Mouse (Mus musculus) forebrain, embryonic 11.5 days (tissue): Measurements from ENCODE around the gene Serhl. TPM values are rescaled to one million over a fixed set of nuclear protein-coding genes. Genes with fewer than 3 reads are reported as not detected.

ENCODE experiments used
- ATAC-seq: fragments of 200-750 bp; cut with Nextera tagmentation; replicated peaks from 2 replicates; pipeline ENCODE4 v1.8.0; 2017; ENCODE audit warnings: moderate TSS enrichment; ENCODE audit not compliant: low FRiP score
- DNase-seq: peaks from one replicate; pipeline ENCODE4 v3.0.0-alpha.2; 2017; ENCODE audit warnings: low spot score
- H3K27ac ChIP-seq: fragments of 300-500 bp; sonication (generic); 2 replicates; pipeline ENCODE4 v1.5.1; 2014; ENCODE audit warnings: low read depth, low read length
- H3K27me3 ChIP-seq: fragments of 300-500 bp; sonication (generic); 2 replicates; pipeline ENCODE4 v1.6.1; 2014; ENCODE audit warnings: mild to moderate bottlenecking, low read length, mixed read lengths; ENCODE audit not compliant: control insufficient read depth, insufficient read depth
- H3K36me3 ChIP-seq: fragments of 300-500 bp; sonication (generic); 2 replicates; pipeline ENCODE4 v1.6.1; 2014; ENCODE audit warnings: mild to moderate bottlenecking, low read length, moderate library complexity, mixed read lengths; ENCODE audit not compliant: control insufficient read depth, insufficient read depth
- H3K4me1 ChIP-seq: fragments of 300-500 bp; sonication (generic); replicated peaks from 2 replicates; pipeline ENCODE4 v1.6.1; 2014; ENCODE audit warnings: low read length, mixed read lengths; ENCODE audit not compliant: control insufficient read depth, insufficient read depth
- H3K4me2 ChIP-seq: fragments of 300-500 bp; sonication (generic); 2 replicates; pipeline ENCODE4 v1.6.1; 2014; ENCODE audit warnings: low read depth, mild to moderate bottlenecking, low read length, moderate library complexity, mixed read lengths; ENCODE audit not compliant: severe bottlenecking
- H3K4me3 ChIP-seq: fragments of 300-500 bp; sonication (generic); 2 replicates; pipeline ENCODE4 v1.5.1; 2014; ENCODE audit warnings: low read depth, low read length
- H3K9ac ChIP-seq: fragments of 300-500 bp; sonication (generic); 2 replicates; pipeline ENCODE4 v1.6.1; 2014; ENCODE audit warnings: low read length
- H3K9me3 ChIP-seq: fragments of 300-500 bp; sonication (generic); 2 replicates; pipeline ENCODE4 v1.6.1; 2016; ENCODE audit warnings: low read length, mixed read lengths; ENCODE audit not compliant: control insufficient read depth
- WGBS: fragments of 180-500 bp; shearing (Covaris S2); extraction: QIAGEN DNeasy Blood & Tissue Kit; methylation state at CpG from one replicate; pipeline ENCODE4 v1.1.7; 2014; 5-methylcytosine and 5-hydroxymethylcytosine counted together
- polyA plus RNA-seq: library from polyadenylated mRNA; unstranded; fragments of >200 nt; fragmentation: Nextera tagmentation; extraction: Ambion mirVana; gene quantifications from 2 replicates; pipeline ENCODE4 v1.2.1, GENCODE M21; 2014

Gene Serhl
- polyA plus RNA-seq, 1 experiment from 2014 or later, result 46.0 TPM

GRCm38 (mm10) chr15:83145541-83145940 lies 56.2 kb downstream of the Serhl start:
- Histone ChIP-seq H3K27ac (no peak overlapping the region), H3K27me3 (no peaks in the 10 kb centered on the region), H3K9ac (no peak overlapping the region), H3K9me3 (no peaks in the 10 kb centered on the region), H3K4me3 (no peak overlapping the region), H3K4me2 (no peak overlapping the region), H3K36me3 (peaks cover 9% of the 10 kb centered on the region; the same call in 1 of the 2 replicates), H3K4me1 (peaks cover 11% of the 10 kb centered on the region)
- DNase-seq (no peak), ATAC-seq (no peak)
- WGBS, result 92% methylated on average over 6 of the region's 6 CpGs

GRCm38 (mm10) chr15:83148395-83148794 lies 59.1 kb downstream of the Serhl start:
- DNase-seq, result peak; percentile 61
- H3K9me3 ChIP-seq, result no peaks in the 10 kb centered on the region
- H3K27ac ChIP-seq, result peak overlapping the region; percentile 96; the same call in 1 of the 2 replicates
- H3K36me3 ChIP-seq, result peaks cover 9% of the 10 kb centered on the region; the same call in 1 of the 2 replicates
- H3K4me2 ChIP-seq, result peak overlapping the region; percentile 90
- H3K4me3 ChIP-seq, result peak overlapping the region; percentile 94
- no peaks in the 10 kb centered on the region for H3K27me3 ChIP-seq
- H3K4me1 ChIP-seq, result peaks cover 8% of the 10 kb centered on the region
- ATAC-seq, result no peak
- 6% methylated on average over 21 of the region's 21 CpGs for WGBS
- peak overlapping the region; percentile 96 for H3K9ac ChIP-seq

- H3K9me3 ChIP-seq, result no peaks in the 10 kb centered on the region
- peak overlapping the region; percentile 90 for H3K4me2 ChIP-seq
- peak overlapping the region; percentile 96 for H3K27ac ChIP-seq
- H3K4me3 ChIP-seq, result peak overlapping the region; percentile 94
- ATAC-seq, result peak; percentile 83
- H3K36me3 ChIP-seq, result peaks cover 9% of the 10 kb centered on the region; the same call in 1 of the 2 replicates
- WGBS, result under 1% methylated on average over 37 of the region's 41 CpGs
- H3K9ac ChIP-seq, result peak overlapping the region; percentile 96
- H3K4me1 ChIP-seq, result peaks cover 7% of the 10 kb centered on the region; the same call in 1 of the 2 replicates
- no peaks in the 10 kb centered on the region for H3K27me3 ChIP-seq
- no peak for DNase-seq
Measured at GRCm38 (mm10) chr15:83148801-83149195, 59.5 kb downstream of the Serhl start.

- Histone ChIP-seq H3K4me2 (peak within 1 kb of the TSS; percentile 90), H3K36me3 (peaks cover 9% of the 10 kb centered on the region; the same call in 1 of the 2 replicates), H3K4me3 (peak within 1 kb of the TSS; percentile 94), H3K9ac (peak within 1 kb of the TSS; percentile 96), H3K9me3 (no peaks in the 10 kb centered on the region), H3K4me1 (peaks cover 7% of the 10 kb centered on the region; the same call in 1 of the 2 replicates), H3K27ac (peak within 1 kb of the TSS; percentile 96), H3K27me3 (no peaks in the 10 kb centered on the region)
- WGBS, result under 1% methylated on average over 56 of the region's 56 CpGs
- ATAC-seq (peak; percentile 91), DNase-seq (peak; percentile 98)
Measured at GRCm38 (mm10) chr15:83149196-83150072, 60.1 kb downstream of the Serhl start, which contains the start of gene Poldip3. Gene Poldip3, minus strand, starts transcription at chr15:83149384.

GRCm38 (mm10) chr15:83150073-83150442 lies 60.8 kb downstream of the Serhl start:
- 28% methylated on average over 3 of the region's 3 CpGs for WGBS
- H3K9ac ChIP-seq, result no peak overlapping the region
- no peaks in the 10 kb centered on the region for H3K27me3 ChIP-seq
- H3K4me2 ChIP-seq, result peak overlapping the region; percentile 90
- ATAC-seq (peak; percentile 10; the same call in 1 of the 2 replicates), DNase-seq (no peak)
- no peaks in the 10 kb centered on the region for H3K9me3 ChIP-seq
- H3K36me3 ChIP-seq, result peaks cover 9% of the 10 kb centered on the region; the same call in 1 of the 2 replicates
- H3K27ac ChIP-seq, result peak overlapping the region; percentile 96
- peaks cover 7% of the 10 kb centered on the region; the same call in 1 of the 2 replicates for H3K4me1 ChIP-seq
- H3K4me3 ChIP-seq, result peak overlapping the region; percentile 94; the same call in 1 of the 2 replicates

GRCm38 (mm10) chr15:83150694-83151093 lies 61.4 kb downstream of the Serhl start:
- Histone ChIP-seq H3K27ac (no peak overlapping the region), H3K9me3 (no peaks in the 10 kb centered on the region), H3K4me2 (no peak overlapping the region), H3K36me3 (peaks cover 7% of the 10 kb centered on the region; the same call in 1 of the 2 replicates), H3K9ac (no peak overlapping the region), H3K4me3 (no peak overlapping the region), H3K27me3 (no peaks in the 10 kb centered on the region), H3K4me1 (peaks cover 7% of the 10 kb centered on the region; the same call in 1 of the 2 replicates)
- no peak for ATAC-seq
- DNase-seq, result no peak
- 84% methylated on average over 4 of the region's 4 CpGs for WGBS

- Histone ChIP-seq H3K4me1 (no peaks in the 10 kb centered on the region), H3K9me3 (no peaks in the 10 kb centered on the region), H3K4me3 (no peak overlapping the region), H3K9ac (no peak overlapping the region; the same call in 1 of the 2 replicates), H3K27me3 (no peaks in the 10 kb centered on the region), H3K4me2 (no peak overlapping the region), H3K27ac (no peak overlapping the region), H3K36me3 (no peaks in the 10 kb centered on the region; the same call in 1 of the 2 replicates)
- DNase-seq, result no peak
- 93% methylated on average over 7 of the region's 7 CpGs for WGBS
- no peak for ATAC-seq
Measured at GRCm38 (mm10) chr15:83154309-83154708, 65.0 kb downstream of the Serhl start.

- Histone ChIP-seq H3K9ac (no peak overlapping the region), H3K4me1 (no peaks in the 10 kb centered on the region), H3K27ac (no peak overlapping the region), H3K27me3 (no peaks in the 10 kb centered on the region), H3K9me3 (no peaks in the 10 kb centered on the region), H3K4me2 (no peak overlapping the region), H3K4me3 (no peak overlapping the region), H3K36me3 (no peaks in the 10 kb centered on the region; the same call in 1 of the 2 replicates)
- DNase-seq (no peak), ATAC-seq (no peak)
- WGBS, result 83% methylated on average over 6 of the region's 6 CpGs
Measured at GRCm38 (mm10) chr15:83155672-83156419, 66.5 kb downstream of the Serhl start.
